Mouse (Mus musculus): Measurements from ENCODE around the gene Rhobtb1. TPM values are rescaled to one million over a fixed set of nuclear protein-coding genes. Genes with fewer than 3 reads are reported as not detected.
A peak's percentile ranks its signal among the peaks of the same experiment; 100 is the strongest.

The Rhobtb1 gene
- polyA plus RNA-seq, 1 experiment = 8.9 TPM

DNA sequence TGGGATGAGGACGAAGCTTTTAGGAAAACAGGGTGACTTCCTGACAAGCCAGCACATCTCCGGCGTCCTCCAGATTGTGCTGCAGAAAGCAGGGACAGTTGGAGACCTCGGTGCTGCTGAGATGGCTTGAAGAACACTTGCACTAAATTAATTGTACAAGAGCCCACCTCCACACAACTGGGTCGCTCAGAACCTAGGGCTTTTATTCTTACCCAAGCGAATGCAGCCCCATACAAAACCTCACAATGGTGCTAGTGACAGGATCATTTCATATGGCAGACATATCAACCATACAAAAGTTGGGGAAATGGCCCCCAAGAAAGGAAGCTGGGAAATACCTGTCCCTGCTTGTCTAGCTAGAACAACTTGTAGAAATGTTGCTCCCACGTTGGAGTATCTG, 56.2 kb downstream of the Rhobtb1 start:
- Histone ChIP-seq H3K4me1 (ENCODE audit: control insufficient read depth, insufficient read depth, low read length) (peaks cover 7% of the 10 kb centered on the region), H3K27ac (ENCODE audit: insufficient read depth, low read length) (no peak overlapping the region), H3K4me3 (ENCODE audit: insufficient read depth, low read length) (no peak overlapping the region)
- TF ChIP-seq POLR2A (IDR thresholded peaks at IDR 0.05; ENCODE audit: low read depth, low read length) (no peak), CTCF (IDR thresholded peaks at IDR 0.05; ENCODE audit: borderline replicate concordance, insufficient read depth, low read length) (no peak)

- Histone ChIP-seq H3K4me1 (ENCODE audit: control insufficient read depth, insufficient read depth, low read length) (peaks cover 7% of the 10 kb centered on the region), H3K27ac (ENCODE audit: insufficient read depth, low read length) (no peak overlapping the region)
- TF ChIP-seq CTCF (IDR thresholded peaks at IDR 0.05; ENCODE audit: borderline replicate concordance, insufficient read depth, low read length) (no peak), POLR2A (IDR thresholded peaks at IDR 0.05; ENCODE audit: low read depth, low read length) (no peak)
Observed at GRCm38 (mm10) chr10:69207981-69208630, 56.9 kb downstream of the Rhobtb1 start.

GRCm38 (mm10) chr10:69208705-69209104, 57.5 kb downstream of the Rhobtb1 start:
- TF ChIP-seq POLR2A (IDR thresholded peaks at IDR 0.05; ENCODE audit: low read depth, low read length) (no peak), CTCF (IDR thresholded peaks at IDR 0.05; ENCODE audit: borderline replicate concordance, insufficient read depth, low read length) (no peak)

More at GRCm38 (mm10) chr10:69207981-69208630, 56.9 kb downstream of the Rhobtb1 start:
- H3K4me3 ChIP-seq (ENCODE audit: insufficient read depth, low read length) = no peak overlapping the region

GRCm38 (mm10) chr10:69210006-69210405, 58.8 kb downstream of the Rhobtb1 start:
- Histone ChIP-seq H3K27ac (ENCODE audit: insufficient read depth, low read length) (no peak overlapping the region), H3K4me3 (ENCODE audit: insufficient read depth, low read length) (no peak overlapping the region), H3K4me1 (ENCODE audit: control insufficient read depth, insufficient read depth, low read length) (peaks cover 5% of the 10 kb centered on the region)
- no peak for TF ChIP-seq POLR2A (IDR thresholded peaks at IDR 0.05; ENCODE audit: low read depth, low read length)

More at GRCm38 (mm10) chr10:69208705-69209104, 57.5 kb downstream of the Rhobtb1 start:
- peaks cover 7% of the 10 kb centered on the region for H3K4me1 ChIP-seq (ENCODE audit: control insufficient read depth, insufficient read depth, low read length)
- no peak overlapping the region for H3K27ac ChIP-seq (ENCODE audit: insufficient read depth, low read length)
- H3K4me3 ChIP-seq (ENCODE audit: insufficient read depth, low read length) = no peak overlapping the region

DNA sequence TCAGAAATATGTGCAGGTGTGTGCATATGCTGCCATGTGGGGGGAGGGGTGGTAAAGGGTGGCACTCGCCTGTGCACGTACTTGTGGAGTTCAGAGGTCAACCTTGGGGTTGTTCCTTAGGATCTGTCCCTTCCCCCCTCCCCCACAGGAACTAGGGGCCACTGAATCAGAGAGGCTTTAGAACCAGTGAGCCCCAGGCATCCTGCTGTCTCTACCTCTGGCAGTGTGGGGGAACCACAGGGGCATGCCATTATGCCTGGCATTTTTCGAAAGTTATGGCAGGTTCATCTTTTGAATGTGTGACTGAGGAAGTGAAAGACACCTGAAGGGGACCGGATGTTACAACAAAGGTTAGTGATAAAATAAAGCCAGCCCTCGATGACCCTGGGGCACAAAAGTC, 59.4 kb downstream of the Rhobtb1 start:
- TF ChIP-seq POLR2A (IDR thresholded peaks at IDR 0.05; ENCODE audit: low read depth, low read length) (no peak), CTCF (IDR thresholded peaks at IDR 0.05; ENCODE audit: borderline replicate concordance, insufficient read depth, low read length) (no peak)

DNA sequence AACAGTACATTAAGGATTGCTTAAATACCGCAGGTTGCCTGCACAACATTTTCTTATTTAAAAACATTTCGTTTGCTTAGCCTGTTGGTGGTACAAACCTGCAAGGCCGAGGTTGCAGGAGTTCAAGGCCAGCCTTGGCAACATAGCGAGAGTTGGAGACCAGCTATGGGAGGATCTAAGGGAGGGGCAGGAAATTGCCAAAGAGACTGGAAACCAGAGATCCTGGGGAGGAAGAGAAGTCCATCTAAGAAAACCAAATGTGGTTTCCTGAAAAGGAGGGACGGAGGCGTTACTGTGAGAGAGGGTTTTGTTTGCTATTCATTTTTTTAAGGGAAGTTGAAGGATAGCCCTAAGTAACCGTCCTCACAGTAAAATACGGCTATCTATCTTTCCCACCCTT, 60.3 kb downstream of the Rhobtb1 start:
- H3K4me1 ChIP-seq (ENCODE audit: control insufficient read depth, insufficient read depth, low read length) = no peaks in the 10 kb centered on the region; the same call in 1 of the 2 replicates
- H3K27ac ChIP-seq (ENCODE audit: insufficient read depth, low read length) = no peak overlapping the region
- H3K4me3 ChIP-seq (ENCODE audit: insufficient read depth, low read length) = peak overlapping the region; percentile 22; the same call in 1 of the 2 replicates
- no peak for TF ChIP-seq POLR2A (IDR thresholded peaks at IDR 0.05; ENCODE audit: low read depth, low read length)
- TF ChIP-seq CTCF (IDR thresholded peaks at IDR 0.05; ENCODE audit: borderline replicate concordance, insufficient read depth, low read length) = no peak

More for the DNA sequence above, 59.4 kb downstream of the Rhobtb1 start:
- H3K4me1 ChIP-seq (ENCODE audit: control insufficient read depth, insufficient read depth, low read length) = no peaks in the 10 kb centered on the region; the same call in 1 of the 2 replicates
- no peak overlapping the region for H3K4me3 ChIP-seq (ENCODE audit: insufficient read depth, low read length)
- H3K27ac ChIP-seq (ENCODE audit: insufficient read depth, low read length) = no peak overlapping the region

DNA sequence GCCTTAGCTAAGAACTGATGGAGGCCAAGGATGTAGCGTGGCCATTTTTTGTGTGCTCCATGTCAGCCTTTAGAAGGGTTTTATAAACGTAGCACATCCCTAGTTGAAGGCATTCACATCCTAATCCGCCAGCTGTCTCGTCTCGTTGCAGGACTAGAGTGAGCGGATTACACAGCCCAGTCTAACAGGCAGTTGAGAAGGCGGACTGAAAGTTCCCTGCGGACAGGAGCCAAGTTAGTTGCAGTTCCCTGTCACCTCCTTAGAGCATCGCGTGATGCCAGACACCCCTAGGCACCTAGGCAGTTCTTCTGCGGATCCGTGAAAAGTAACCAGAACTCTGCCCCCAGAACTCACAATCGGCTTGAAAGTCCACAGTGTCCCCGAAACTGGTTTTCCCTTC, 60.7 kb downstream of the Rhobtb1 start:
- TF ChIP-seq POLR2A (IDR thresholded peaks at IDR 0.05; ENCODE audit: low read depth, low read length) (peak; percentile 15; the same call in 1 of the 2 replicates), CTCF (IDR thresholded peaks at IDR 0.05; ENCODE audit: borderline replicate concordance, insufficient read depth, low read length) (no peak)
- Histone ChIP-seq H3K4me1 (ENCODE audit: control insufficient read depth, insufficient read depth, low read length) (no peaks in the 10 kb centered on the region; the same call in 1 of the 2 replicates), H3K4me3 (ENCODE audit: insufficient read depth, low read length) (peak overlapping the region; percentile 22), H3K27ac (ENCODE audit: insufficient read depth, low read length) (no peak overlapping the region)

- peak within 1 kb of the TSS; percentile 75 for H3K4me3 ChIP-seq (ENCODE audit: insufficient read depth, low read length)
- H3K27ac ChIP-seq (ENCODE audit: insufficient read depth, low read length) = peak within 1 kb of the TSS; percentile 80
- peak; percentile 64 for TF ChIP-seq POLR2A (IDR thresholded peaks at IDR 0.05; ENCODE audit: low read depth, low read length)
- TF ChIP-seq CTCF (IDR thresholded peaks at IDR 0.05; ENCODE audit: borderline replicate concordance, insufficient read depth, low read length) = no peak
- no peaks in the 10 kb centered on the region; the same call in 1 of the 2 replicates for H3K4me1 ChIP-seq (ENCODE audit: control insufficient read depth, insufficient read depth, low read length)
Observed at GRCm38 (mm10) chr10:69212542-69213440, 61.6 kb downstream of the Rhobtb1 start, which contains the start of gene A930033H14Rik. Gene A930033H14Rik, minus strand, starts transcription at chr10:69213098.

DNA sequence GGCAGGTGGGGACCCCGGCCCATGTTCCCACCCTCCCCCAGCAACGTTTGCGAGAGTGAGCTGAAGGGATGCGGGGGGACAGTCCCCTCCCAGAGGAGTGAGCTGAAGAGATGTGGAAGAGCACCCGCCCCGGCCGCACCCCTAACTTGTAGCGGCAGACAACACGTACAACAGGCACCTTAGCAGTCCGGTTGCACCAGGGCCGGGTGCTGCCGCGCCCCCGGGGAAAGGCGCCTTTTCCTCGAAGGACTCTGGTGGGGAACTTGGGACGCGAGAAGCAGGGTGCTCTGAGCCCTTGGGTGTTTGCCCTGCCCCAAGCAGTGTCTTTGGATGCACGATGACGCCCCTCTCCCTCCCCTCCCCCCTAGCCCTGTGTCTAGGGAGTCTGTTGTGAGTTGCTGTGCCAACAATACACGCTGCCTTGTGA, 62.2 kb downstream of the Rhobtb1 start:
- H3K27ac ChIP-seq (ENCODE audit: insufficient read depth, low read length) = no peak overlapping the region
- no peaks in the 10 kb centered on the region; the same call in 1 of the 2 replicates for H3K4me1 ChIP-seq (ENCODE audit: control insufficient read depth, insufficient read depth, low read length)
- peak overlapping the region; percentile 75 for H3K4me3 ChIP-seq (ENCODE audit: insufficient read depth, low read length)
- TF ChIP-seq POLR2A (IDR thresholded peaks at IDR 0.05; ENCODE audit: low read depth, low read length) (no peak; the same call in 1 of the 2 replicates), CTCF (IDR thresholded peaks at IDR 0.05; ENCODE audit: borderline replicate concordance, insufficient read depth, low read length) (no peak)
